Mouse (Mus musculus) liver, adult 2 months (tissue): ENCODE results near the gene Fbxl13.

ENCODE experiments used
- CTCF ChIP-seq: fragments of 200-500 bp; IDR thresholded peaks from 2 replicates; pipeline ENCODE4 v1.5.1; 2011; ENCODE audit warnings: low read depth, low read length, control low read depth
- POLR2A ChIP-seq: fragments of 200-500 bp; IDR thresholded peaks from 2 replicates; pipeline ENCODE4 v1.6.1; 2011; ENCODE audit warnings: low read length, control low read depth; ENCODE audit not compliant: insufficient read depth; ENCODE audit errors: extremely low read depth

DNA sequence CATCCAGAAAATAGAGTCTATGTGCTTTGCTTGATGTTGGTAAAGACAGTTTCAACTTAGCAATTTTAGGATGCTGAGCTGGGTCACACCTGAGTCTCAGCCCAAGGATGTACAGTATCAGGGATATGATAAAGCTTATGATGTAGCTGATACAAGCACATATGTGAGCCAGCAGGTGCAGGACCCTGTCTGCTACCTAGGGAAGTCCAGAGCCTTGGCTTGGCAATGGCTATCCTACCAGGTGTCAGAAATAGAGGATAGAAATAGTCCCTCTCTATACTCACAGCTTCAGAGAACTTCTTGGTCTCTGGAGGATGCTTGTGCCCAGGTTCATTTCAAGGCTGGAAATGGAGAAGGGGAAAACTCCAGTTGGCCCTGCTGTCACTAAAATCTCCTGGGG, 19.5 kb downstream of the Fbxl13 start:
- TF ChIP-seq CTCF = no peak
- no peak for TF ChIP-seq POLR2A
